Mouse (Mus musculus) lung, postnatal 0 days (tissue): Measurements from ENCODE around the gene Arid4b. TPM values are rescaled to one million over a fixed set of nuclear protein-coding genes. Genes with fewer than 3 reads are reported as not detected.
A peak's percentile ranks its signal among the peaks of the same experiment; 100 is the strongest.
"Not testable (repeated sequence)": the region's sequence is repeated elsewhere in the genome, so short reads cannot be mapped to it uniquely, and the experiment has no call there.

Source experiments
- ATAC-seq: fragments of 200-750 bp; cut with Nextera tagmentation; 2 replicates; pipeline ENCODE4 v1.8.0; 2017; ENCODE audit warnings: moderate library complexity
- DNase-seq: peaks from one replicate; pipeline ENCODE4 v3.0.0-alpha.2; 2016; ENCODE audit warnings: low spot score
- H3K27ac ChIP-seq: fragments of 300-500 bp; sonication (generic); 2 replicates; pipeline ENCODE4 v1.5.1; 2014; ENCODE audit warnings: antibody characterized with exemption, mild to moderate bottlenecking, low read length, mixed read lengths
- H3K27me3 ChIP-seq: fragments of 300-500 bp; sonication (generic); replicated peaks from 2 replicates; pipeline ENCODE4 v1.6.1; 2014; ENCODE audit warnings: low read length, mixed read lengths; ENCODE audit not compliant: insufficient read depth
- H3K36me3 ChIP-seq: fragments of 300-500 bp; sonication (generic); 2 replicates; pipeline ENCODE4 v1.6.1; 2014; ENCODE audit warnings: low read length, mixed read lengths; ENCODE audit not compliant: insufficient read depth
- H3K4me1 ChIP-seq: fragments of 300-500 bp; sonication (generic); 2 replicates; pipeline ENCODE4 v1.6.1; 2014; ENCODE audit warnings: antibody characterized with exemption, low read depth, low read length, mixed read lengths; ENCODE audit not compliant: insufficient read depth
- H3K4me2 ChIP-seq: fragments of 300-500 bp; sonication (generic); replicated peaks from 2 replicates; pipeline ENCODE4 v1.6.1; 2014; ENCODE audit warnings: low read depth, mild to moderate bottlenecking, low read length, moderate library complexity, mixed read lengths
- H3K4me3 ChIP-seq: fragments of 300-500 bp; sonication (generic); 2 replicates; pipeline ENCODE4 v1.5.1; 2014; ENCODE audit warnings: low read depth, low read length
- H3K9ac ChIP-seq: fragments of 300-500 bp; sonication (generic); replicated peaks from 2 replicates; pipeline ENCODE4 v1.6.1; 2014; ENCODE audit warnings: low read depth, mild to moderate bottlenecking
- H3K9me3 ChIP-seq: fragments of 300-500 bp; sonication (generic); 2 replicates; pipeline ENCODE4 v1.6.1; 2016; ENCODE audit warnings: low read length, mixed read lengths
- CTCF ChIP-seq: IDR thresholded peaks from 2 replicates; pipeline ENCODE4 v1.5.1; 2016; ENCODE audit warnings: antibody characterized with exemption, mild to moderate bottlenecking
- EP300 ChIP-seq: IDR thresholded peaks from 2 replicates; pipeline ENCODE4 v1.6.1; 2016; ENCODE audit warnings: antibody characterized with exemption, mild to moderate bottlenecking, control low read depth
- WGBS: fragments of 180-500 bp; shearing (Covaris S2); extraction: QIAGEN DNeasy Blood & Tissue Kit; methylation state at CpG from one replicate; pipeline ENCODE4 v1.1.7; 2014; 5-methylcytosine and 5-hydroxymethylcytosine counted together
- polyA plus RNA-seq: library from polyadenylated mRNA; unstranded; fragments of >200 nt; fragmentation: Nextera tagmentation; extraction: Ambion mirVana; gene quantifications from 2 replicates; pipeline ENCODE4 v1.2.1, GENCODE M21; 2015

The Arid4b gene
- 60.3 and 67.9 TPM in 2 replicates for polyA plus RNA-seq

DNA sequence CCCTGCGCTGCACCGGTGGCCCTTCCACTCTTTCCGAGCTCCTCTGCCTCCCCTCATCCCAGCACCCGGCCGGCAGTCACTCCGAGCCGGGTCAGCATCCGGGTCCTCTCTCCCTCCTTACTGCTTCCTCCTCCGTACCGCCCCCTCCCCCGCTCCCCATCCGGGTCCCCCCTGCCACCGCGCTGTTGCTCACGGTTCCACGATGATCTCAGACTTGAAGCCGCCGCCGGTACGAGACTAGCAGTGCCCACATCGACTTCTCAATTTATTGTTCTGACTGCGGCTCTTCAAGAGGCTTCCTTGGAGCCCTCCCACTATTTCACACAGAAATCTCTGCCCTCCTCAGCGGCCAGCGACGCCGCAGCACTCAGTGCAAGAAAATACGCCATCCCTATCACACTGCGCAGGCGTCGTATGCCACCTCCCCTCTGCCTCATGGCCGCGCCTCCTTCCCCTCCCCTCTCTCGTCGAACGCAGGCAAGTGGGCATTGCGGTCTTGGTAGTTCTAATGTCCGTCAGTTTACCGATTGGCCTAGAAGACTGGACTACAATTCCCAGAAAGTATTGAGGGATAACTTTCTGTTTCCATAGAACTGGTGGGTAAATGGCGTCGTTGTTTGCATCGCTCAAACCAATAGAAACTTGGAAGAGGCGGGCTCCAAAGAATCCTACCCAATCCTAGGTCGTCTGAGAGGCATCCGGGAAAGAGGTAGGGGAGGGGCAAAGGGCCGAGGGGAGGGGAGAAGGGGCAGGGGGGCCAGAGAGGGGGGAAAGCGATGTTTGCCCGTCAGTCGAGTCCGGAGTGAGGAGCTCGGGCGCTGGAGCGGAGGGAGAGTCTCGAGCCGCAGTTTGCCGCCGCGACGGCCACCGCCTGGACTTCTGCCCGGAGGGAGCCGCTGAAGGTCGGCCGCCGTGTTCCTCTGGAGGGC is at the start of gene Arid4b, which contains the start of gene Ggps1:
Arid4b (plus strand) TSS at position 220 of the 929 bp plus-strand sequence.
Ggps1 (minus strand) TSS at position 476 of the 929 bp plus-strand sequence.
- Histone ChIP-seq H3K4me3 (peak within 1 kb of the TSS; percentile 98), H3K27ac (peak within 1 kb of the TSS; percentile 97), H3K9ac (peak within 1 kb of the TSS; percentile 93), H3K4me1 (peaks cover 6% of the 10 kb centered on the region; the same call in 1 of the 2 replicates), H3K4me2 (peak within 1 kb of the TSS; percentile 84), H3K27me3 (no peaks in the 10 kb centered on the region), H3K36me3 (no peaks in the 10 kb centered on the region), H3K9me3 (no peaks in the 10 kb centered on the region)
- TF ChIP-seq CTCF: no peak
- peak; percentile 40; the same call in 1 of the 2 replicates for TF ChIP-seq EP300
- DNase-seq (peak; percentile 100), ATAC-seq (peak; percentile 96)
- under 1% methylated on average over 60 of the region's 64 CpGs for WGBS

- Histone ChIP-seq H3K9me3 (no peaks in the 10 kb centered on the region), H3K27me3 (no peaks in the 10 kb centered on the region), H3K4me1 (no peaks in the 10 kb centered on the region), H3K27ac (no peak overlapping the region), H3K4me3 (no peak overlapping the region), H3K9ac (no peak overlapping the region), H3K36me3 (peaks cover 5% of the 10 kb centered on the region), H3K4me2 (no peak overlapping the region)
- no peak for ATAC-seq
- TF ChIP-seq EP300 (no peak), CTCF (no peak)
- 96% methylated on average over 2 of the region's 2 CpGs for WGBS
- DNase-seq: no peak
Observed at GRCm38 (mm10) chr13:14014001-14014400, 49.0 kb upstream of the Arid4b start.

DNA sequence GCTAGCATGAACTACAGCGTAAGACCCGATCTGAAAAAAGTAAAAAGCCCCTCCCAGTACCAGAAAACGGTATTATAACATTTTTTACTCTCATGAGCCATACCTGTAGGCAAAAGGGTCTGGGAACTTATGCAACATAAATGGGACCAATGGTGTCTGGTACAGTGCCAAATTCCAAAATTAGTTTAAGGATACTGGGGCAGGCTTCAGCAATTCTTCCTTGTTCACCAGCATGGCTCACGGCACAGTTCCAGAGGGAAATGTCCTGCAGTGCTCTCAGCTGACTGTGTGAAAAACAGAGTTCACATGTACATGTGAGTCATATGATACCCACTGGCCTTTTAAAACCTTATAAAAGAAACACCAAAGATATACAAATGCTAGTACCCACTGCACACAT is 48.5 kb upstream of the Arid4b start:
- DNase-seq (no peak), ATAC-seq (no peak)
- H3K9ac ChIP-seq: no peak overlapping the region
- WGBS: 91% methylated on average over 4 of the region's 4 CpGs
- peaks cover 3% of the 10 kb centered on the region for H3K36me3 ChIP-seq
- no peaks in the 10 kb centered on the region for H3K9me3 ChIP-seq
- no peaks in the 10 kb centered on the region for H3K27me3 ChIP-seq
- H3K4me3 ChIP-seq: no peak overlapping the region
- no peak overlapping the region for H3K4me2 ChIP-seq
- TF ChIP-seq CTCF (no peak), EP300 (no peak)
- H3K4me1 ChIP-seq: no peaks in the 10 kb centered on the region
- no peak overlapping the region for H3K27ac ChIP-seq

DNA sequence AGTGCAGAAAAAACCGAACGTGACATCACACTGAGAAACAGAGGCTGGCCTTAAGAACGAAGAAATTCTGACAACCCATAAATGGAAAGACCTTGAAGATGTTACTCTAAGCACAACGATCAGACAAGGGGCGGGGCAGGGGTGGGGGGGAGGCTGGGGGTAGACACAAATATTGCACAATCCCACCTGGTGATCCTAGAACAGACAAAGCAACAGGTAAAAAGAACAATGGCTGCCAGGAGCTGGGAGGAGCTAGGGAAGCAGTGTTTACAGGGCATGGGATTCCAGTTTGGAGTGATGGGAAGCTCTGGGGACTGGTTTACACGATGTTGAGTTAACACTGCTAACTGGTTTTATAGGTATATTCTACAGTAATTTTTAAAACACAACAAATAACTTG is 47.4 kb upstream of the Arid4b start:
- H3K36me3 ChIP-seq: peaks cover 3% of the 10 kb centered on the region
- no peak for ATAC-seq

DNA sequence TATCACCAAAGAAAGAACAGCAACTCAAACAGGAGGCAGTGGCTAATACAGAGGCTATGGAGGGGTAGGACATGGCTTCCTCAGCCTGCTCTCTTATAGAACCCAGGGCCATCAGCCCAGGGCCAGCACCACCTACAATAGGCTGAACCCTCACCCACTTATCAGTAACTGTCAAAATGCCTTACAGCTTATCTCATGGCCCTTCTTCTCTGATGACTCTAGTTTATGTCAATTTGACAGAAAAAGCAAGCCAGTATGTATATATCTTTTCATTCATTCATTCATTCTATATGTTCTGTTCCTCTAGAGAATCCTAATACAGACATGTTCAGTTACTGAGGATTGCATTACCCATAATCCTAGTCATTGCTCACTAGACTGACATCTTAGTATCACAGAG is 44.7 kb upstream of the Arid4b start:
- Histone ChIP-seq H3K4me1 (no peaks in the 10 kb centered on the region), H3K4me2 (no peak overlapping the region), H3K27ac (no peak overlapping the region), H3K9ac (no peak overlapping the region), H3K4me3 (no peak overlapping the region), H3K9me3 (no peaks in the 10 kb centered on the region), H3K27me3 (no peaks in the 10 kb centered on the region), H3K36me3 (no peaks in the 10 kb centered on the region; the same call in 1 of the 2 replicates)
- no peak for TF ChIP-seq EP300
- TF ChIP-seq CTCF: no peak
- ATAC-seq (no peak), DNase-seq (no peak)

More for the DNA sequence above, 47.4 kb upstream of the Arid4b start:
- 90% methylated on average over 6 of the region's 6 CpGs for WGBS
- no peaks in the 10 kb centered on the region for H3K27me3 ChIP-seq
- no peaks in the 10 kb centered on the region for H3K9me3 ChIP-seq
- no peak for DNase-seq
- no peak overlapping the region for H3K27ac ChIP-seq
- TF ChIP-seq CTCF: no peak
- no peak for TF ChIP-seq EP300
- no peak overlapping the region for H3K9ac ChIP-seq
- no peak overlapping the region for H3K4me3 ChIP-seq
- no peaks in the 10 kb centered on the region for H3K4me1 ChIP-seq
- H3K4me2 ChIP-seq: no peak overlapping the region

GRCm38 (mm10) chr13:14018852-14019251 is 44.2 kb upstream of the Arid4b start:
- H3K4me2 ChIP-seq: no peak overlapping the region
- no peaks in the 10 kb centered on the region for H3K27me3 ChIP-seq
- H3K9ac ChIP-seq: no peak overlapping the region
- 90% methylated on average over 3 of the region's 3 CpGs for WGBS
- no peak overlapping the region for H3K4me3 ChIP-seq
- no peaks in the 10 kb centered on the region for H3K9me3 ChIP-seq
- TF ChIP-seq CTCF (no peak), EP300 (no peak)
- DNase-seq (no peak), ATAC-seq (no peak)
- H3K36me3 ChIP-seq: no peaks in the 10 kb centered on the region; the same call in 1 of the 2 replicates
- H3K27ac ChIP-seq: no peak overlapping the region
- no peaks in the 10 kb centered on the region for H3K4me1 ChIP-seq

GRCm38 (mm10) chr13:14021417-14021816 is 41.6 kb upstream of the Arid4b start:
- H3K4me3 ChIP-seq, H3K9ac ChIP-seq, H3K4me1 ChIP-seq, H3K27me3 ChIP-seq, ATAC-seq, DNase-seq, H3K36me3 ChIP-seq, H3K9me3 ChIP-seq, H3K27ac ChIP-seq, H3K4me2 ChIP-seq: not testable (repeated sequence)
- WGBS: 77% methylated on average over 8 of the region's 12 CpGs
